Mouse (Mus musculus) naive thymus-derived CD4-positive, alpha-beta T cell, adult 5 months (primary cell): ENCODE data around the gene Sh2d2a. TPM values are rescaled to one million over a fixed set of nuclear protein-coding genes. Genes with fewer than 3 reads are reported as not detected.

Experiments
- polyA plus RNA-seq: library from polyadenylated mRNA; unstranded; fragments of 100-300 nt; shearing (Covaris generic); gene quantifications from one replicate; pipeline ENCODE4 v1.2.1, GENCODE M21; 2017

The Sh2d2a gene
- 585 TPM for polyA plus RNA-seq

GRCm38 (mm10) chr3:87846650-87847110 is at the start of gene Sh2d2a:
Sh2d2a (plus strand) TSS chr3:87846755.

GRCm38 (mm10) chr3:87824206-87824605 is 22.3 kb upstream of the Sh2d2a start, which contains the start of gene Pear1:
Pear1 (minus strand) TSS chr3:87824306.

GRCm38 (mm10) chr3:87885281-87886003 is 38.9 kb downstream of the Sh2d2a start, which contains the start of gene Prcc:
Prcc (minus strand) TSS chr3:87885608.

Other genes with a start within 250 kb of the Sh2d2a start
- 27.1 TPM for gene Arhgef11, start 229.2 kb upstream of the Sh2d2a start, polyA plus RNA-seq
- gene Lrrc71, start 98.1 kb upstream of the Sh2d2a start, polyA plus RNA-seq = 0.29 TPM
- gene Ntrk1, start 51.6 kb upstream of the Sh2d2a start, polyA plus RNA-seq = not detected
- gene Insrr, start 49.8 kb upstream of the Sh2d2a start, polyA plus RNA-seq = not detected
- 20.4 TPM for gene Pear1, start 22.4 kb upstream of the Sh2d2a start, polyA plus RNA-seq
- 19.8 TPM for gene Prcc, start 38.9 kb downstream of the Sh2d2a start, polyA plus RNA-seq
- 154 TPM for gene Hdgf, start 59.6 kb downstream of the Sh2d2a start, polyA plus RNA-seq
- gene Mrpl24, start 72.8 kb downstream of the Sh2d2a start, polyA plus RNA-seq = 125 TPM
- 39.1 TPM for gene Isg20l2, start 83.6 kb downstream of the Sh2d2a start, polyA plus RNA-seq
- gene Rrnad1, start 84.0 kb downstream of the Sh2d2a start, polyA plus RNA-seq = 20.3 TPM
- gene Crabp2, start 101.9 kb downstream of the Sh2d2a start, polyA plus RNA-seq = not detected
- 0.10 TPM for gene Nes, start 124.3 kb downstream of the Sh2d2a start, polyA plus RNA-seq
- gene Bcan, start 153.5 kb downstream of the Sh2d2a start, polyA plus RNA-seq = not detected
- not detected for gene Hapln2, start 180.8 kb downstream of the Sh2d2a start, polyA plus RNA-seq
- gene Gpatch4, start 196.4 kb downstream of the Sh2d2a start, polyA plus RNA-seq = 28.3 TPM
- gene Naxe, start 211.7 kb downstream of the Sh2d2a start, polyA plus RNA-seq = 37.9 TPM
- gene Ttc24, start 231.5 kb downstream of the Sh2d2a start, polyA plus RNA-seq = not detected
- gene Iqgap3, start 235.2 kb downstream of the Sh2d2a start, polyA plus RNA-seq = 0.09 TPM